Mouse (Mus musculus) intestine, embryonic 16.5 days (tissue): ENCODE data around the gene Gpc3. TPM values are rescaled to one million over a fixed set of nuclear protein-coding genes. Genes with fewer than 3 reads are reported as not detected.
"Not testable (repeated sequence)": the region's sequence is repeated elsewhere in the genome, so short reads cannot be mapped to it uniquely, and the experiment has no call there.

ENCODE experiments used
- ATAC-seq: fragments of 200-750 bp; cut with Nextera tagmentation; 2 replicates; pipeline ENCODE4 v1.8.0; 2017; ENCODE audit warnings: moderate TSS enrichment, moderate library complexity
- H3K27ac ChIP-seq: fragments of 300-500 bp; sonication (generic); 2 replicates; pipeline ENCODE4 v1.5.1; 2014; ENCODE audit warnings: mild to moderate bottlenecking, low read length
- H3K27me3 ChIP-seq: fragments of 300-500 bp; sonication (generic); replicated peaks from 2 replicates; pipeline ENCODE4 v1.6.1; 2014; ENCODE audit warnings: low read length, control low read depth, mixed read lengths; ENCODE audit not compliant: control insufficient read depth, insufficient read depth
- H3K36me3 ChIP-seq: fragments of 300-500 bp; sonication (generic); 2 replicates; pipeline ENCODE4 v1.6.1; 2014; ENCODE audit warnings: low read length, control low read depth; ENCODE audit not compliant: control insufficient read depth, insufficient read depth
- H3K4me1 ChIP-seq: fragments of 300-500 bp; sonication (generic); 2 replicates; pipeline ENCODE4 v1.6.1; 2014; ENCODE audit warnings: low read length, control low read depth, mixed read lengths; ENCODE audit not compliant: control insufficient read depth, insufficient read depth
- H3K4me2 ChIP-seq: fragments of 300-500 bp; sonication (generic); 2 replicates; pipeline ENCODE4 v1.6.1; 2014; ENCODE audit warnings: low read depth, low read length, control low read depth
- H3K4me3 ChIP-seq: fragments of 300-500 bp; sonication (generic); 2 replicates; pipeline ENCODE4 v1.5.1; 2014; ENCODE audit warnings: mild to moderate bottlenecking, low read length
- H3K9ac ChIP-seq: fragments of 300-500 bp; sonication (generic); 2 replicates; pipeline ENCODE4 v1.6.1; 2014; ENCODE audit warnings: low read depth, low read length
- H3K9me3 ChIP-seq: fragments of 300-500 bp; sonication (generic); 2 replicates; pipeline ENCODE4 v1.6.1; 2016; ENCODE audit warnings: low read length, control low read depth; ENCODE audit not compliant: control insufficient read depth
- WGBS: fragments of 180-500 bp; shearing (Covaris S2); extraction: QIAGEN DNeasy Blood & Tissue Kit; methylation state at CpG from one replicate; pipeline ENCODE4 v1.1.7; 2014; 5-methylcytosine and 5-hydroxymethylcytosine counted together
- polyA plus RNA-seq: library from polyadenylated mRNA; unstranded; fragments of >200 nt; fragmentation: Nextera tagmentation; extraction: Ambion mirVana; gene quantifications from 2 replicates; pipeline ENCODE4 v1.2.1, GENCODE M21; 2015

The Gpc3 gene
- polyA plus RNA-seq, 1 experiment from 2014 or later = 507 TPM

DNA sequence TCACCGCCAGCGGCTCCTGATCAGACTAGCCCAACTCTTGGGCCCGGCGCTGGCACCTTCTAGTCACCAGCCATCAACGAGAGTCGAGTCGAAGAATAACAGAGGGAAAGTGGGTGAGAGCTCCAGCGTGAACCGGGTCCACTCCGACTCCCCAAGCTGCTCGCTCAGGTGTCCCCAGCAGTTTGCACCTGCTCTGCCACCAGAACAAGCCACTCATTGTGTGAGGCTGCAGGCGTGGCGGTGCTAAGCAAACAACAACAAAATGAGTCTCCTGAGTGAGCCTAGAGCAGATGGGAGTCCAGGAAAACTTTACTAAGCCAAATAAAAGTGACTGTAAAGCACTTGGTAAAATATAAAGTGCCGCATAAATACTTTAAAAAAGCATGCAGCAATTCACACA lies 239.5 kb downstream of the Gpc3 start:
- Histone ChIP-seq H3K27me3 (no peaks in the 10 kb centered on the region; the same call in 1 of the 2 replicates), H3K4me3 (no peak overlapping the region), H3K4me2 (no peak overlapping the region), H3K36me3 (no peaks in the 10 kb centered on the region), H3K4me1 (no peaks in the 10 kb centered on the region), H3K9ac (no peak overlapping the region), H3K27ac (no peak overlapping the region), H3K9me3 (no peaks in the 10 kb centered on the region)
- WGBS = 71% methylated on average over 14 of the region's 14 CpGs
- peak; percentile 74 for ATAC-seq

- peak; percentile 38 for ATAC-seq
- Histone ChIP-seq H3K9ac (no peak overlapping the region), H3K4me3 (no peak overlapping the region), H3K27me3 (no peaks in the 10 kb centered on the region; the same call in 1 of the 2 replicates), H3K9me3 (no peaks in the 10 kb centered on the region), H3K4me1 (no peaks in the 10 kb centered on the region), H3K36me3 (no peaks in the 10 kb centered on the region), H3K27ac (no peak overlapping the region), H3K4me2 (no peak overlapping the region)
- 55% methylated on average over 5 of the region's 5 CpGs for WGBS
Observed at GRCm38 (mm10) chrX:52372436-52372835, 241.3 kb downstream of the Gpc3 start.

DNA sequence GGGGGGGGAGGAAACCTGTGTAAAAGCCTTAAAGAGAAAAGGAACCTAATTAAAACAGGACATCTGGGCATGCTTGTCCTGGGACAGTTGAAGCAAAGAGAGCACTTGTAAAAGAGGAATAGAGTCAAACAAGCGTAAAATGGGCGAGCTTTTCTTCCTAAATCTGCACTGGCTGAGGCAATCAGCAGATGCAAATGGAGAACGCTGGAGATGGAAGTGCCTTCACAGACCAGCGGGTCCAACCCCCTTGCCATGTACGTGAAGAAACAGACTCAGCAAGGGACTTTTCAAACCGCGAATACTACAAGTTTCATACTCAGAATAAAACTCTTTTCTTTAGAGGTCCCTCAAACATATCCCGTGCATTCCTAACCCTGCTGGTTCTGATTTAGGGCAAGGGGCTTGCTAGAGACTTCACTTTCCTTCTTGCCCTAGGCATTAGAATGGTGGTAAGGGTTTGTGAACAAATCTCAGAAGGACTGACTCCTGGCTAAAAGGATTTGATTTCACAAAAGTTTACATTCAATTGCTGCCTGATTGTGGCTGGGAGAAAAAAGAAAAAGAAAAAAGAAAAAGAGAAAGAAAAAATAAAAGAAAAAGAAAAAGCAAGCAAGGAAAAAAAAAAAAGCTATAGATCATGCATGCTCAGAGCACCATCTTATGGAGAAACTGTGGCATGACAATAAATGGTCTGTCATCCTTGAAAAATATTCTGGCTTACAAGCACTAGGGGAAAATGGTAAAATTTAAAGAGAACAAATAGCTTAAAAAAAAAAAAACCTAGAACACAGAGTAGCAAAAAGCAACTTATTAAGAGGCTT lies 243.6 kb downstream of the Gpc3 start:
- Histone ChIP-seq H3K4me1 (no peaks in the 10 kb centered on the region), H3K9ac (no peak overlapping the region), H3K27ac (no peak overlapping the region), H3K4me2 (no peak overlapping the region), H3K4me3 (no peak overlapping the region), H3K9me3 (no peaks in the 10 kb centered on the region), H3K27me3 (no peaks in the 10 kb centered on the region; the same call in 1 of the 2 replicates), H3K36me3 (no peaks in the 10 kb centered on the region)
- WGBS = 70% methylated on average over 8 of the region's 8 CpGs
- no peak for ATAC-seq

DNA sequence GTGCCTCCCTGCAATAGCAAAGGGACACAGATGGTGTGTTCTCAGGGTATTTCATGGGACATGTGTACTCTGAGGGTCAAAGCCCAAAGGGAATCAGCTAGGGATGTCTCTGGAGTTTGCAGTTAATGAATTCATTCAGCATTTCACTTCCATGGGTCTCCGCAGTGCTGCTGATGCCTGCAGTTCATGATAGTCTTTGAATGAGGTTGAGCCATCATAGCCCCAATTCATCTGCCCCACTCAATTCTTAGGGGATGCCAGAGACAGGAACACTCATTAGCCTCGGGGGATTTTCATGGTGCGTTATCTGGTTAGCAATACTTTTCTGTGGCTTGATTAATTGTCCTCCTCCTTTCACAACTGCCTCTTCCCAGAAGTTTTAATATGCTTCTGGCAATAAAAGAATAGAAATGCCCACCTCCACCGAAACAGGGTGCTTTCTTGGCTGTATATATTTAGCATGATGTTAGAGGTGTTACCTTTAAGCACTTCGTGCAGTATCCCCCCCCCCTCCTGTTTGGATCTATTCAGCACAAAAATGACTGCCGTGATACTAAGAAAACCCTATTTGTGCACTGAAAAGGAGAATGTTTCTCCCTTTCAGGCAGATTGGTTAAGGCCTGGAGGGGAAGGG lies 244.3 kb downstream of the Gpc3 start:
- H3K9ac ChIP-seq = no peak overlapping the region
- no peak overlapping the region for H3K27ac ChIP-seq
- no peaks in the 10 kb centered on the region; the same call in 1 of the 2 replicates for H3K27me3 ChIP-seq
- no peaks in the 10 kb centered on the region for H3K9me3 ChIP-seq
- ATAC-seq = no peak
- WGBS = 64% methylated on average over 6 of the region's 6 CpGs
- H3K4me3 ChIP-seq = no peak overlapping the region
- no peak overlapping the region for H3K4me2 ChIP-seq
- no peaks in the 10 kb centered on the region for H3K4me1 ChIP-seq
- no peaks in the 10 kb centered on the region for H3K36me3 ChIP-seq

DNA sequence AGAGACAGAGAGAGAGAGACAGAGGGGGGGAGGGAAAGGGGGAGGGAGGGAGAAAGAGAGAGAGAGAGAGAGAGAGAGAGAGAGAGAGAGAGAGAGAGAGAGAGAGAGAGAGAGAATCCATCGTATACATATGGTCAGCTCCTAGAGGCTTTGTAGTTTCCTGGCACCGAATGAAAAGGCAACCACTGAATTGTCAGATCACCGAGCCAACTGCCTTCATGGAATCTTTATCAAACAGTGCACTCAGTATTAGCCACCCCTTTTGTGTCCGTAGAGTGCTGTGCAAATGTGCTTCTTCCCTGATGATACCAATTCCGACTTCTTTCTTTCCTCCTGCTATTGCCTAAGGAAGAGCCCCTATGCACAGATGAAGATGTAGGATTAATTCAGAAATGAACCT lies 246.9 kb downstream of the Gpc3 start:
- Histone ChIP-seq H3K9ac (no peak overlapping the region), H3K4me1 (no peaks in the 10 kb centered on the region), H3K36me3 (no peaks in the 10 kb centered on the region), H3K27ac (no peak overlapping the region), H3K27me3 (no peaks in the 10 kb centered on the region; the same call in 1 of the 2 replicates), H3K4me3 (no peak overlapping the region), H3K4me2 (no peak overlapping the region), H3K9me3 (no peaks in the 10 kb centered on the region)
- WGBS = 76% methylated on average over 5 of the region's 5 CpGs
- no peak for ATAC-seq

- H3K9ac ChIP-seq = no peak overlapping the region
- no peak overlapping the region for H3K4me2 ChIP-seq
- no peaks in the 10 kb centered on the region for H3K9me3 ChIP-seq
- no peak for ATAC-seq
- WGBS = 82% methylated on average over 10 of the region's 10 CpGs
- no peaks in the 10 kb centered on the region; the same call in 1 of the 2 replicates for H3K27me3 ChIP-seq
- H3K4me3 ChIP-seq = no peak overlapping the region
- no peaks in the 10 kb centered on the region for H3K36me3 ChIP-seq
- H3K4me1 ChIP-seq = no peaks in the 10 kb centered on the region
- no peak overlapping the region for H3K27ac ChIP-seq
Observed at GRCm38 (mm10) chrX:52365790-52366189, 248.0 kb downstream of the Gpc3 start.

DNA sequence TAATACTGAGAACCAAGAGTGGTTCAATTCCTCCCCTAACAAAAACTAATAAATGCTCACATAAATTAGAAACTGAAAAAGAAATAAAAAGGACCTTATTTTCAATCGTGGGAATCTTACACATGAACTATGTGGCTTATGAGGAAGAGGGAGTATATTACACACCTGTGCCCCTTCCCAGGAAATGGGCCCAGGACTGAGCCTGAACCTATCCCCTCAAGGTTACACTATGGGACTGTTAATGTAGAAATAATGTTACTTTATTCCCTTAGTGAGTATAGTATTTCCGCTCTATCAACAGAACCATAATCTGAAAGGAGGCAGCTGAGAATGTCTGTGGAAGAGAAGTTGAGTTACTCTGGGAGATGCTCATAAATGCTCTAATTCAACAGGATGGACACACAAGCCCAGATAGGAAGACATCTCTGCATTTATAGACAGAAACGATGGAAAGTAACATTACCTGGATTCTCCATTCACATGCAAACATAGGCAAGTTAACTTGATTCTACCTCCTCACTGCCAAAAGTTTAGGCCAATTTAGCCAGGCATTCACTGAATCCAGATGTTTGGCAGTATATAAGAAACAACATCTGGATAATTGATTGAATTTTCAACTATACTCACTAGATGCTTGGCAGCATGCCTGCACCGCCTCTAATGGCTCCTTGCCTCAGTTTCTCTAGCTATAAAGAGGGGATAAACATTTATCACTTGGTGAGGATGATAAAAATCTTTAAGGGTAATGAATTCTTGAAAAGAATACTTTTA lies 251.3 kb downstream of the Gpc3 start:
- Histone ChIP-seq H3K27ac (no peak overlapping the region), H3K9me3 (no peaks in the 10 kb centered on the region), H3K4me1 (no peaks in the 10 kb centered on the region), H3K4me2 (no peak overlapping the region), H3K9ac (no peak overlapping the region), H3K27me3 (no peaks in the 10 kb centered on the region), H3K36me3 (no peaks in the 10 kb centered on the region), H3K4me3 (no peak overlapping the region)
- WGBS = 90% methylated on average over 4 of the region's 4 CpGs
- ATAC-seq = no peak

- no peaks in the 10 kb centered on the region for H3K27me3 ChIP-seq
- H3K9ac ChIP-seq = no peak overlapping the region
- no peak overlapping the region for H3K27ac ChIP-seq
- H3K36me3 ChIP-seq = no peaks in the 10 kb centered on the region
- no peaks in the 10 kb centered on the region for H3K9me3 ChIP-seq
- no peak for ATAC-seq
- no peaks in the 10 kb centered on the region for H3K4me1 ChIP-seq
- no peak overlapping the region for H3K4me2 ChIP-seq
- 78% methylated on average over 4 of the region's 4 CpGs for WGBS
- no peak overlapping the region for H3K4me3 ChIP-seq
Observed at GRCm38 (mm10) chrX:52352981-52353380, 260.8 kb downstream of the Gpc3 start.

DNA sequence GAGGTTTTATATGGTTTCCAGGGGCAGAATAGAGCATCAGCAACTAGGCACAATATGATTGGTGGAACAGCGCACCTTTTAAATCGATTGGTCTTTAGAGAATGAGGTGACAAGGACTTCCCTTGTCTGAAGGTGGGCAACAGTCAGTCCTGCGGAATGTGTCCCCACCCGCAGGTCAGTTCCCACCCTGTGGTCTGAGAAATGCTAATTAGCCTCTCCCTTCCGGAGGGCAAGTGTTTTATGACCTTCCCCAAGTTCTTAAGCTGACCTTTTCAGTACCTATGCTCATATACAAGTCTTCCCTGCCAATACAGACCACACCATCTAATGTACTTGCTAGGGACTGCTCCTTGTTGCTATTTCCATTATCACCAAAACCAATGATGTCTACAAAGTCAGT lies 263.1 kb downstream of the Gpc3 start:
- not testable (repeated sequence) for H3K36me3 ChIP-seq, ATAC-seq, H3K4me3 ChIP-seq, H3K27ac ChIP-seq, H3K27me3 ChIP-seq, H3K4me2 ChIP-seq, H3K9ac ChIP-seq, H3K9me3 ChIP-seq, H3K4me1 ChIP-seq
- 68% methylated on average over 5 of the region's 5 CpGs for WGBS
